Mouse (Mus musculus) erythroblast, embryonic 14.5 days (primary cell): ENCODE data around the gene Elf5.

Source experiments
- GATA1 ChIP-seq: IDR thresholded peaks from 2 replicates; pipeline ENCODE4 v1.6.1; 2012; ENCODE audit warnings: low read length, inconsistent platforms, mixed read lengths
- TAL1 ChIP-seq: IDR thresholded peaks from 3 replicates; pipeline ENCODE4 v1.6.1; 2012; ENCODE audit warnings: low read length, inconsistent platforms, mixed read lengths

DNA sequence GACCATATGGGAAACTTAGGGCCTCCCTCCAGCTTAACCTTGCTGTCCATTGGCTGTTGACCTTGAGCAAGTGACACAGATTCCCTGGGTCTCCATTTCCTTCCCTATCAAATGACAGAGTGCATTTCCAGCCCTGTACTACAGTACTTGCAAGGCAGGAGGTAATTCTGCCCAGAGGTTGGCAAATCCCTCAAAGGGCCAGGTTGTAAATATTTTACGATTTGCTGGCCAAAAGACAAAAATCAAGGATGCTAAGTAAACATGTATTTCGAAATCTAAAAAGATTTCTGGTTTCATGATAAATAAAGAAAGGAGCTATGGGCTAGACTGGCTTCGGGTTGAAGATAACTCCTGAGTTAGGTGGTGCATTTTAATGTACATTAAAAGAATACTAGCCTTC is 16.9 kb downstream of the Elf5 start:
- no peak for TF ChIP-seq GATA1
- no peak for TF ChIP-seq TAL1
